Mouse (Mus musculus) CH12.LX (cell line): ENCODE data around the gene Spice1. TPM values are rescaled to one million over a fixed set of nuclear protein-coding genes. Genes with fewer than 3 reads are reported as not detected.

ENCODE experiments used
- DNase-seq: peaks from one replicate; pipeline ENCODE4 v3.0.0-alpha.2; 2013; ENCODE audit errors: extremely low read depth
- H3K27ac ChIP-seq: 2 replicates; pipeline ENCODE4 v1.5.1; 2012; ENCODE audit warnings: low read depth, mild to moderate bottlenecking, control low read depth, moderate library complexity; ENCODE audit not compliant: insufficient read depth
- H3K27me3 ChIP-seq: replicated peaks from 2 replicates; pipeline ENCODE3; 2012; ENCODE audit warnings: inconsistent platforms
- H3K36me3 ChIP-seq, 2 experiments: replicated peaks in 1 of 2; 2 replicates each; pipeline versions ENCODE3 to v1.6.1; 2012; ENCODE audit warnings: inconsistent platforms in 1 of 2, low read length in 1 of 2, mild to moderate bottlenecking in 1 of 2, mixed read lengths in 1 of 2, moderate library complexity in 1 of 2; ENCODE audit not compliant: control insufficient read depth in 1 of 2, insufficient read depth in 1 of 2
- H3K4me1 ChIP-seq, 2 experiments: 2 replicates each; pipeline ENCODE4 v1.6.1; 2012; ENCODE audit warnings: inconsistent platforms in 1 of 2, moderate library complexity in 1 of 2; ENCODE audit not compliant: insufficient read depth in 2 of 2, control insufficient read depth in 1 of 2
- H3K4me2 ChIP-seq: 2 replicates; pipeline ENCODE4 v1.6.1; 2012; ENCODE audit warnings: low read depth, mild to moderate bottlenecking, control low read depth; ENCODE audit not compliant: poor library complexity, insufficient read depth, severe bottlenecking
- H3K4me3 ChIP-seq, 3 experiments: fragments of 150-350 bp in 1 of 3; sonication (generic) in 1 of 3; replicated peaks in 1 of 3; 2 replicates each; pipeline versions ENCODE3 to v1.5.1; 2011 to 2012; ENCODE audit warnings: low read depth in 2 of 3, low read length in 2 of 3, mild to moderate bottlenecking in 2 of 3, moderate library complexity in 2 of 3, control low read depth in 1 of 3, improper control_type of control experiment in 1 of 3, inconsistent platforms in 1 of 3, mixed read lengths in 1 of 3; ENCODE audit not compliant: poor library complexity in 1 of 3
- H3K79me2 ChIP-seq: replicated peaks from 2 replicates; pipeline ENCODE4 v1.6.1; 2012; ENCODE audit warnings: mild to moderate bottlenecking, moderate library complexity; ENCODE audit not compliant: control insufficient read depth, poor library complexity, insufficient read depth, severe bottlenecking; ENCODE audit errors: extremely low read depth
- H3K9ac ChIP-seq: 2 replicates; pipeline ENCODE4 v1.6.1; 2012; ENCODE audit warnings: low read depth, mild to moderate bottlenecking, control low read depth, moderate library complexity; ENCODE audit not compliant: insufficient read depth
- H3K9me3 ChIP-seq: replicated peaks from 2 replicates; pipeline ENCODE3; 2012; ENCODE audit warnings: low read length, inconsistent platforms, mixed read lengths
- BHLHE40 ChIP-seq: IDR thresholded peaks from 2 replicates; pipeline ENCODE4 v1.6.1; 2011; ENCODE audit warnings: mild to moderate bottlenecking, low read depth, low read length, improper control_type of control experiment
- CHD1 ChIP-seq: IDR thresholded peaks from 2 replicates; pipeline ENCODE4 v1.6.1; 2012; ENCODE audit warnings: low read depth, low read length, improper control_type of control experiment, inconsistent platforms
- CHD2 ChIP-seq: IDR thresholded peaks from 2 replicates; pipeline ENCODE4 v1.6.1; 2011; ENCODE audit warnings: low read length, improper control_type of control experiment
- CTCF ChIP-seq, 2 experiments: IDR thresholded peaks in 1 of 2; conservative IDR thresholded peaks in 1 of 2; 2 replicates each; pipeline ENCODE4 v1.5.1; 2011 to 2012; ENCODE audit warnings: low read depth in 2 of 2, low read length in 2 of 2, improper control_type of control experiment in 1 of 2, inconsistent platforms in 1 of 2, mild to moderate bottlenecking in 1 of 2, moderate library complexity in 1 of 2
- E2F4 ChIP-seq: IDR thresholded peaks from 2 replicates; pipeline ENCODE4 v1.6.1; 2011; ENCODE audit warnings: low read depth, low read length, improper control_type of control experiment; ENCODE audit not compliant: insufficient replicate concordance
- ELF1 ChIP-seq: IDR thresholded peaks from 2 replicates; pipeline ENCODE4 v1.6.1; 2014; ENCODE audit warnings: low read depth, mild to moderate bottlenecking, inconsistent platforms, low read length, improper control_type of control experiment
- EP300 ChIP-seq: IDR thresholded peaks from 2 replicates; pipeline ENCODE4 v1.6.1; 2011; ENCODE audit warnings: low read length, improper control_type of control experiment
- ETS1 ChIP-seq: conservative IDR thresholded peaks from 2 replicates; pipeline ENCODE4 v1.6.1; 2012; ENCODE audit warnings: low read depth, mild to moderate bottlenecking, inconsistent platforms, low read length, improper control_type of control experiment, moderate library complexity
- GABPA ChIP-seq: IDR thresholded peaks from 2 replicates; pipeline ENCODE4 v1.6.1; 2012; ENCODE audit warnings: low read depth, low read length, improper control_type of control experiment, inconsistent platforms; ENCODE audit not compliant: insufficient replicate concordance
- HCFC1 ChIP-seq: IDR thresholded peaks from 2 replicates; pipeline ENCODE4 v1.6.1; 2012; ENCODE audit warnings: low read depth, mild to moderate bottlenecking, inconsistent platforms, low read length, improper control_type of control experiment
- IRF4 ChIP-seq: IDR thresholded peaks from 2 replicates; pipeline ENCODE4 v1.6.1; 2014; ENCODE audit warnings: low read depth, mild to moderate bottlenecking, inconsistent platforms, low read length, improper control_type of control experiment
- JUN ChIP-seq: IDR thresholded peaks from 2 replicates; pipeline ENCODE4 v1.6.1; 2011; ENCODE audit warnings: low read depth, mild to moderate bottlenecking, low read length, improper control_type of control experiment, moderate library complexity; ENCODE audit not compliant: insufficient read depth
- KAT2A ChIP-seq: IDR thresholded peaks from 2 replicates; pipeline ENCODE4 v1.6.1; 2012; ENCODE audit warnings: low read length, improper control_type of control experiment, inconsistent platforms; ENCODE audit not compliant: insufficient replicate concordance
- MAFK ChIP-seq: IDR thresholded peaks from 2 replicates; pipeline ENCODE4 v1.6.1; 2011; ENCODE audit warnings: low read length, improper control_type of control experiment; ENCODE audit not compliant: insufficient replicate concordance
- MAX ChIP-seq: IDR thresholded peaks from 2 replicates; pipeline ENCODE4 v1.6.1; 2011; ENCODE audit warnings: low read length, improper control_type of control experiment
- MAZ ChIP-seq: IDR thresholded peaks from 2 replicates; pipeline ENCODE4 v1.6.1; 2012; ENCODE audit warnings: low read depth, mild to moderate bottlenecking, inconsistent platforms, low read length, improper control_type of control experiment, moderate library complexity
- MEF2A ChIP-seq: IDR thresholded peaks from 2 replicates; pipeline ENCODE4 v1.6.1; 2014; ENCODE audit warnings: low read depth, mild to moderate bottlenecking, inconsistent platforms, low read length, improper control_type of control experiment, borderline replicate concordance
- MXI1 ChIP-seq: IDR thresholded peaks from 2 replicates; pipeline ENCODE4 v1.6.1; 2011; ENCODE audit warnings: mild to moderate bottlenecking, low read depth, low read length, improper control_type of control experiment
- MYC ChIP-seq: IDR thresholded peaks from 2 replicates; pipeline ENCODE4 v1.6.1; 2011; ENCODE audit warnings: low read depth, mild to moderate bottlenecking, improper control_type of control experiment, low read length
- NELFE ChIP-seq: IDR thresholded peaks from 2 replicates; pipeline ENCODE4 v1.6.1; 2011; ENCODE audit warnings: low read depth, low read length, improper control_type of control experiment
- NRF1 ChIP-seq: IDR thresholded peaks from 2 replicates; pipeline ENCODE4 v1.6.1; 2014; ENCODE audit warnings: low read depth, mild to moderate bottlenecking, inconsistent platforms, low read length, improper control_type of control experiment, moderate library complexity
- PAX5 ChIP-seq: IDR thresholded peaks from 2 replicates; pipeline ENCODE4 v1.6.1; 2012; ENCODE audit warnings: low read length, inconsistent platforms, mixed read lengths
- POLR2A ChIP-seq: IDR thresholded peaks from 2 replicates; pipeline ENCODE4 v1.6.1; 2011; ENCODE audit warnings: low read depth, mild to moderate bottlenecking, improper control_type of control experiment, low read length
- POLR2AphosphoS2 ChIP-seq: IDR thresholded peaks from 2 replicates; pipeline ENCODE4 v1.6.1; 2011; ENCODE audit warnings: low read depth, low read length, improper control_type of control experiment
- RAD21 ChIP-seq: IDR thresholded peaks from 2 replicates; pipeline ENCODE4 v1.6.1; 2011; ENCODE audit warnings: low read depth, mild to moderate bottlenecking, low read length, improper control_type of control experiment, moderate library complexity
- RCOR1 ChIP-seq: conservative IDR thresholded peaks from 2 replicates; pipeline ENCODE4 v1.6.1; 2012; ENCODE audit warnings: low read depth, mild to moderate bottlenecking, inconsistent platforms, low read length, improper control_type of control experiment
- SIN3A ChIP-seq: IDR thresholded peaks from 2 replicates; pipeline ENCODE4 v1.6.1; 2012; ENCODE audit warnings: low read length, improper control_type of control experiment, inconsistent platforms
- SMC3 ChIP-seq: IDR thresholded peaks from 2 replicates; pipeline ENCODE4 v1.6.1; 2011; ENCODE audit warnings: low read depth, low read length, improper control_type of control experiment
- TBP ChIP-seq: conservative IDR thresholded peaks from 2 replicates; pipeline ENCODE4 v1.6.1; 2011; ENCODE audit warnings: low read depth, low read length, improper control_type of control experiment
- TCF12 ChIP-seq: IDR thresholded peaks from 2 replicates; pipeline ENCODE4 v1.6.1; 2014; ENCODE audit warnings: low read depth, mild to moderate bottlenecking, inconsistent platforms, low read length, improper control_type of control experiment
- UBTF ChIP-seq: IDR thresholded peaks from 2 replicates; pipeline ENCODE4 v1.6.1; 2012; ENCODE audit warnings: low read depth, mild to moderate bottlenecking, inconsistent platforms, low read length, improper control_type of control experiment, moderate library complexity
- USF1 ChIP-seq: IDR thresholded peaks from 2 replicates; pipeline ENCODE4 v1.6.1; 2014; ENCODE audit warnings: low read depth, mild to moderate bottlenecking, inconsistent platforms, low read length, improper control_type of control experiment
- USF2 ChIP-seq: conservative IDR thresholded peaks from 2 replicates; pipeline ENCODE4 v1.6.1; 2011; ENCODE audit warnings: low read depth, low read length, improper control_type of control experiment
- ZC3H11A ChIP-seq: IDR thresholded peaks from 2 replicates; pipeline ENCODE4 v1.6.1; 2012; ENCODE audit warnings: low read depth, mild to moderate bottlenecking, inconsistent platforms, low read length, improper control_type of control experiment
- ZKSCAN1 ChIP-seq: IDR thresholded peaks from 2 replicates; pipeline ENCODE4 v1.6.1; 2012; ENCODE audit warnings: low read depth, inconsistent platforms, low read length, improper control_type of control experiment, borderline replicate concordance
- ZMIZ1 ChIP-seq: IDR thresholded peaks from 2 replicates; pipeline ENCODE4 v1.6.1; 2012; ENCODE audit warnings: low read depth, mild to moderate bottlenecking, inconsistent platforms, low read length, improper control_type of control experiment
- ZNF384 ChIP-seq: IDR thresholded peaks from 2 replicates; pipeline ENCODE4 v1.6.1; 2012; ENCODE audit warnings: low read depth, low read length, improper control_type of control experiment, inconsistent platforms
- dilution Hi-C: fragments of 300-500 bp; cut with MboI; formaldehyde crosslinking; loops from 2 replicates; pipeline ENCODE4 v1.14.3; 2020; ENCODE audit warnings: low sequenced_read_pairs; ENCODE audit not compliant: extremely low pct_unique_long_range_greater_than_20kb, extremely low pct_ligation_motif_present
- in situ Hi-C: fragments of 300-500 bp; cut with MboI; formaldehyde crosslinking; loops from 3 replicates; pipeline ENCODE4 v1.14.3; 2019; ENCODE audit warnings: low sequenced_read_pairs, low pct_ligation_motif_present, low pct_unique_long_range_greater_than_20kb, mixed read lengths
- polyA plus RNA-seq: library from polyadenylated mRNA; unstranded; fragments of >175 nt; gene quantifications from 2 replicates; pipeline ENCODE4 v1.2.1, GENCODE M21; 2012; ENCODE audit warnings: low read depth; ENCODE audit not compliant: insufficient read length
- total RNA-seq, 2 experiments: library from RNA; depleted of rRNA; stranded (reverse); fragments of 300-350 nt in 1 of 2; fragments of >200 nt in 1 of 2; gene quantifications; 2 replicates each; pipeline ENCODE4 v1.2.3; 2012 to 2014

The Spice1 gene
- total RNA-seq (2012; rRNA removed) (10.5 and 15.7 TPM in 2 replicates), total RNA-seq (2014; rRNA removed) (19.6 and 23.8 TPM in 2 replicates), polyA plus RNA-seq (12.1 and 14.9 TPM in 2 replicates)

GRCm38 (mm10) chr16:44347071-44347901 lies at the start of gene Spice1:
Gene Spice1 (plus strand): TSS chr16:44347121.
- Histone ChIP-seq H3K9ac (peak within 1 kb of the TSS; percentile 79), H3K4me2 (peak within 1 kb of the TSS; percentile 86), H3K27ac (peak within 1 kb of the TSS; percentile 26; the same call in 1 of the 2 replicates), H3K4me1 (peaks cover 4 to 12% of the 10 kb centered on the region in 2 experiments), H3K36me3 (peaks cover 0 to 1% of the 10 kb centered on the region in 2 experiments), H3K9me3 (no peaks in the 10 kb centered on the region), H3K27me3 (no peaks in the 10 kb centered on the region), H3K79me2 (no peaks in the 10 kb centered on the region; the same call in 1 of the 2 replicates), H3K4me3 (peak within 1 kb of the TSS; percentile 67 to 82 (median 69))
- dilution Hi-C loops = no loop called here
- peak; percentile 96 for DNase-seq
- in situ Hi-C loops = loop anchor here (10.0 kb wide), 1 partner anchor 92 kb away; no protein-coding TSS in a partner anchor
- TF ChIP-seq EP300 (no peak), MEF2A (peak; percentile 26; the same call in 1 of the 2 replicates), NELFE (peak; percentile 92), ZMIZ1 (peak; percentile 92; the same call in 1 of the 2 replicates), KAT2A (peak; percentile 64; the same call in 1 of the 2 replicates), MXI1 (peak; percentile 99), USF1 (no peak), TBP (peak; percentile 64; the same call in 1 of the 2 replicates), ELF1 (peak; percentile 89), SMC3 (peak; percentile 21), PAX5 (no peak), HCFC1 (peak; percentile 79), POLR2AphosphoS2 (peak; percentile 84; the same call in 1 of the 2 replicates), ZNF384 (no peak), RAD21 (peak; percentile 45), NRF1 (peak; percentile 91), RCOR1 (no peak), TCF12 (peak; percentile 76; the same call in 1 of the 2 replicates), ZC3H11A (no peak), MAZ (0 out of 2 replicates have a peak, but pooled peaks have one; percentile 31), POLR2A (peak; percentile 89), CHD2 (no peak), MAX (peak; percentile 80; the same call in 1 of the 2 replicates), JUN (no peak), UBTF (0 out of 2 replicates have a peak, but pooled peaks have one; percentile 47), USF2 (no peak), ZKSCAN1 (no peak), GABPA (no peak), MYC (peak; percentile 28; the same call in 1 of the 2 replicates), E2F4 (peak; percentile 67; the same call in 1 of the 2 replicates), ETS1 (no peak), BHLHE40 (peak; percentile 51; the same call in 1 of the 2 replicates), CTCF (conservative IDR thresholded peaks at IDR 0.05 in 1 of 2, IDR thresholded peaks at IDR 0.05 in 1 of 2; ENCODE audit: low read depth in 2 of 2, low read length in 2 of 2) (peak in 1 of 2 experiments; percentile 61; a peak in 2 of 4 replicates), IRF4 (no peak), MAFK (no peak), SIN3A (peak; percentile 98), CHD1 (no peak)
